Mouse (Mus musculus): ENCODE results near the gene Larp7. TPM values are rescaled to one million over a fixed set of nuclear protein-coding genes. Genes with fewer than 3 reads are reported as not detected.
A peak's percentile ranks its signal among the peaks of the same experiment; 100 is the strongest.

Gene Larp7
- polyA plus RNA-seq (2015; fragmentation: Nextera tagmentation; extraction: Ambion mirVana) = 48.9 and 50.9 TPM in 2 replicates

DNA sequence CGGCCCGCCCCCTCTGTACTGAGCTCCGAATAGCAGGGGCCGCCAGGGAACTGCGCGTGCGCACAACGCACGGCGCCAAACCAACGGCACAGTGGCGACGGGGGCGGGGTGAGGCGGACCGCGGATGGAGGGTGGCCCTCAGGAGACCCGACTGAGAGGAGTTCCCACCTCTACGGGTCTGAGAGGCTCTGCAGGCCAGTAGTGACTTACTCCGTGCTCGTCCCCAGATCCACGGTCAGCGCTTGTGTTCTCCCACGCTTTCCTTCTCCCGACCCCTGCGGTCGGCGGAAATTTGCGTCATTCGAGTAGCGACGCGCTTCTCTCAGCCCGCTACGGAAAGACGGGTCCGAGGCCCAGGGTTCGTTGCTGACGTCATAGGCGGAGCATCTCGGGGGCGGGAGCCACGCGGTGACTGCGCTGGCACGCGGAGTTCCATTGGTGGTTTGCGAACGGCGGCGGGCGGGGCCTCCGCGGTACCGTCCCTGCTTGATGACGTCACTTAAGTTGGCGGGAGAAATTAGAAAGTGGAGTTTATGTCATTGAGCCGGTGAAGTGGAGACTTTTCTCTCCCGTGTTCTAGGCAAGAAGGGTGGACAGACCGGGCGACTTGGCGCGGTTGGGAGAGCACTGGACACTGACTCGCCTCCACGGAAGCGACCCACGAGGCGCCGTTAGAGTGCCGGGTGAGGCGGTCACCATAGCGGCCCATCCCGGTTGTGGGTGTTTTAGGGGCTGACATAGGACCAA is at the start of gene Larp7, which contains the start of gene Zgrf1:
Larp7 (minus strand) TSS at position 377 of the 747 bp plus-strand sequence.
Zgrf1 (plus strand) TSS at position 517 of the 747 bp plus-strand sequence.
- ATAC-seq (ENCODE audit: insufficient number of reproducible peaks, low FRiP score, low TSS enrichment, low read depth) = peak; percentile 99
- Histone ChIP-seq H3K36me3 (peaks cover 11% of the 10 kb centered on the region; the same call in 1 of the 2 replicates), H3K9ac (peak within 1 kb of the TSS; percentile 65), H3K4me3 (peak within 1 kb of the TSS; percentile 71), H3K27me3 (no peaks in the 10 kb centered on the region), H3K27ac (peak within 1 kb of the TSS; percentile 97), H3K4me1 (peaks cover 9% of the 10 kb centered on the region; the same call in 1 of the 2 replicates), H3K4me2 (peak within 1 kb of the TSS; percentile 68), H3K9me3 (no peaks in the 10 kb centered on the region)
- under 1% methylated on average over 69 of the region's 73 CpGs for WGBS

DNA sequence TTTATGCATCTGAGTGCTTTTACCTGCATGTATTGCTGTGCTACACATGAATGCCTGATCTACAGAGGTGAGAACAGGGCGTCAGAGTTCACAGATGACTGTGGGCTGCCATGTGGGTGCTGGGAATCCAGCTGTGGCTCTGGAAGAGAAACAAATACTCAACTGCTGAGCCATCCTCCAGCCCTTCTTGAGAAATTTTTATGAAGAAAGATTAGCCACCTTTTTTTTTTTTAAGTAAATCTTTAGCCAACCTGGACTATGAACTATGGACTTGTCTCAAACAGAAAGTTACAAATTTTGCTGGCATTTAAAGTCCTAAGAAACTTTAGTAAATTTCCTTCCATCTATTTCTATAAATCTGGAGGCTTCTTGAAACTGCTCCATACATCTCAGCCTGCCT is 44.0 kb upstream of the Larp7 start:
- Histone ChIP-seq H3K9me3 (no peaks in the 10 kb centered on the region), H3K4me3 (no peak overlapping the region), H3K4me1 (no peaks in the 10 kb centered on the region), H3K36me3 (peaks cover 16% of the 10 kb centered on the region), H3K27me3 (no peaks in the 10 kb centered on the region), H3K4me2 (no peak overlapping the region), H3K9ac (no peak overlapping the region), H3K27ac (no peak overlapping the region)
- ATAC-seq (ENCODE audit: insufficient number of reproducible peaks, low FRiP score, low TSS enrichment, low read depth) = no peak
- WGBS = 83% methylated on average over 1 of the region's 1 CpGs

DNA sequence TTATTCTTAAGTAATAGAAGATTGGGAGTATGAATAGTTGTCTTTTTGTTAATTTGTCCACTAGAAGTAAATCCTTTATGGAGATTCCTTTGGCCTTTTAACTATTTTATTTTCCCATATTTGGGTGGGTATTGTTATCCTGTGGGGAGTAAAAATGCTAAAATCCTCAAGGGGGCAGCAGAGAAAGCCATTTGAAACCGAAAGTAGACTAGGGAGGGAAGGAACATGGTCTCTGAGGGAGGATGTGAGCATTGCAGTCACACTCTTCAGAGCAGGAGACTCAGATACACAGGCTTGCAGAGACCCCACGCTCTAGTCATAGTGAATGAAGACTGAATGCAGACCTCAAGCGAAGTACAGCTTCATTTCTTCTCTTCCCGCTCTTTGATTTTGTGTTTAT is 19.4 kb upstream of the Larp7 start:
- Histone ChIP-seq H3K4me3 (no peak overlapping the region), H3K9me3 (no peaks in the 10 kb centered on the region), H3K4me1 (no peaks in the 10 kb centered on the region), H3K36me3 (peaks cover 19% of the 10 kb centered on the region), H3K27me3 (no peaks in the 10 kb centered on the region), H3K27ac (no peak overlapping the region), H3K9ac (no peak overlapping the region), H3K4me2 (no peak overlapping the region)
- no peak for ATAC-seq (ENCODE audit: insufficient number of reproducible peaks, low FRiP score, low TSS enrichment, low read depth)
- WGBS = 66% methylated on average over 4 of the region's 4 CpGs

DNA sequence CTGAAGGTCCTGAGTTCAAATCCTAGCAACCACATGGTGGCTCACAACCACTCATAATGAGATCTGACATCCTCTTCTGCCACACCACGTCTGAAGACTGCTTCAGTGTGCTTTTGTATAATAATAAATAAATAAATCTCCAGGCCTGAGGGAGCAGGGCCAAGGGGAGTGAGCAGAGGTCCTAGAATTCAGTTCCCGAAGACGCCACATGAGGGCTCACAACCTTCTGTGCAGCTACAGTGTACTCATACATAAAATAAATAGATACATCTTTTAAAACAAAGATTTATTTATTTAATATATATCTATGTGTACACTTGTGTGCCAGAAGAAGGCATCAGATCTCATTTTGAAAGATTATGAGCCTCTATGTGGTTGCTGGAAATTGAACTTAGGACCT is 12.0 kb upstream of the Larp7 start:
- H3K36me3 ChIP-seq = peaks cover 32% of the 10 kb centered on the region
- no peak for ATAC-seq (ENCODE audit: insufficient number of reproducible peaks, low FRiP score, low TSS enrichment, low read depth)
- WGBS = 87% methylated on average over 3 of the region's 3 CpGs

DNA sequence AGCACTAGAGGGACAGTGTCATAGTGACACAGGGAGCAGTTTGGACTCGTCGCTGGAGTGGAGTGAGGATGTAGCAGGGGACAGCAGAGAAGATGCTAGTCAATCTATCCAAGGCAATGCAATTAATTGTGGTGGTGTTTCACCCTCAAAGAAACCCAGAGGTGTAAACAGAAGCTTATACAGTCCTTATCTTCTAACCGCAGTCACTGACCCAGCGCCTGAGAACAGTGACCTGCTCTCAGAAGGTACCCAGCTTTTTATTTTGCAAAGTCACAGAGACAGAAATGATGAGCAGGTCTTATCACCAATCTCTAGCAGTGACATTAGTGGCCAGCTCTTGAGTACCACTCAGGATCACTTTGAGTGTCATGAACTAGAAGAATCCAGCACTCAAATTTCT is 9.8 kb upstream of the Larp7 start:
- ATAC-seq (ENCODE audit: insufficient number of reproducible peaks, low FRiP score, low TSS enrichment, low read depth) = no peak
- 95% methylated on average over 4 of the region's 4 CpGs for WGBS

More for the DNA sequence above, 12.0 kb upstream of the Larp7 start:
- Histone ChIP-seq H3K9me3 (no peaks in the 10 kb centered on the region), H3K4me1 (no peaks in the 10 kb centered on the region), H3K4me3 (no peak overlapping the region), H3K4me2 (no peak overlapping the region), H3K27ac (no peak overlapping the region), H3K9ac (no peak overlapping the region), H3K27me3 (no peaks in the 10 kb centered on the region)

DNA sequence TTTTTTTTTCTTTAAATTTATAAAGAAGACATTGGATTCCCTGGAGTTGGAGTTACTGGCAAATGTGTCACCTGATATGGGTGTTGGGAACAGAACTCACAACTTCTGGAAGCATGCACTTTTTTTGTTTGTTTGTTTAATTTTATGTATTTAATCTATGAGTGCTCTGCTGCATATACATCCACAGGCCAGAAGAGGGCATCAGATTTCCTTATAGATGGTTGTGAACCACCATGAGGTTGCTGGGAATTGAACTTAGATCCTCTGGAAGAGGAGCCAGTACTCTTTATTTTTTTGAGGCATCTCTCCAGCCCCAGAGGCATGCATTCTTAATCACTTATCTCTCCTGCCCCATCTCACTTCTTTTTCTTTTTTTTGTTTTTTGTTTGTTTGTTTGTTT is 5.1 kb upstream of the Larp7 start:
- no peak for ATAC-seq (ENCODE audit: insufficient number of reproducible peaks, low FRiP score, low TSS enrichment, low read depth)
- Histone ChIP-seq H3K4me3 (no peak overlapping the region), H3K27ac (no peak overlapping the region), H3K4me2 (no peak overlapping the region), H3K9ac (no peak overlapping the region), H3K36me3 (peaks cover 31% of the 10 kb centered on the region), H3K9me3 (no peaks in the 10 kb centered on the region), H3K27me3 (no peaks in the 10 kb centered on the region), H3K4me1 (peaks cover 9% of the 10 kb centered on the region; the same call in 1 of the 2 replicates)

More for the DNA sequence above, 9.8 kb upstream of the Larp7 start:
- H3K9me3 ChIP-seq = no peaks in the 10 kb centered on the region
- no peaks in the 10 kb centered on the region for H3K27me3 ChIP-seq
- no peak overlapping the region for H3K4me2 ChIP-seq
- peaks cover 26% of the 10 kb centered on the region for H3K36me3 ChIP-seq
- no peaks in the 10 kb centered on the region for H3K4me1 ChIP-seq
- no peak overlapping the region for H3K9ac ChIP-seq
- H3K4me3 ChIP-seq = no peak overlapping the region
- H3K27ac ChIP-seq = no peak overlapping the region

DNA sequence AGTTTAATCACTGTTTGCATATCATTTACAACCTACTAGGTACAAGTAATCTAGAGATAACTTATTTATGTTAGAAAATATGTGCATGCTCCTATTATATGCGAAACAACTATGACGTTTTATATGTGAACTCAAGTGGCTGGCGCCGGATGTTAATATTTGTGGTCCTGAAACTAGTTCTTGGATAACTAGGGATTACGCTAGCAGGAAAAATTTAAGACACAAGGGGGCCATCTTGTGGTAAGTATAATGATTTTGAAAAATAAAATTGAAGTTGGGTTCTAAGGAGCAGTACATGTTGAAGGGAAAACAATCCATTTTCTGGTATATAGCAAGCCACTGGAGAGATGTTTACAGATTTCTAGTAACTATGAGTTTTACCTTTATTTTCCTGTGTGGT is 1.6 kb upstream of the Larp7 start:
- Histone ChIP-seq H3K9ac (no peak overlapping the region), H3K4me3 (peak overlapping the region; percentile 71; the same call in 1 of the 2 replicates), H3K27ac (no peak overlapping the region), H3K4me1 (peaks cover 9% of the 10 kb centered on the region; the same call in 1 of the 2 replicates), H3K36me3 (peaks cover 13% of the 10 kb centered on the region; the same call in 1 of the 2 replicates), H3K27me3 (no peaks in the 10 kb centered on the region), H3K4me2 (peak overlapping the region; percentile 68; the same call in 1 of the 2 replicates), H3K9me3 (no peaks in the 10 kb centered on the region)
- ATAC-seq (ENCODE audit: insufficient number of reproducible peaks, low FRiP score, low TSS enrichment, low read depth) = no peak
- WGBS = 51% methylated on average over 5 of the region's 5 CpGs

DNA sequence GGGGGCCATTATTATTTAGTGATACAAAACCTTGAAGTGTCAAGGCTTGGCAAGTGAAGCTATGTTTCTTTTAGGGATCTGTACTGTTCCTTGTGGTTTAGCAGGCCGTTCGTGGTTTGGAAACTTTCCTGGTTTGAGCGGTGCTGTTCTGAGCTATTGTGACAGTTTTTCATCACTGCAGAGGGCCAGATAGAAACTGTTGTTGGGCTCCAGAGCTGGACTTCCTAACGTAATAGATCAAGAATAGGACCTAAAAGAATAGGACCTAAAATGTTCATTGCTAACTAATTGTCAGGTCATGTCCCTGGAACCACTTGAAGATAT is 533 bp upstream of the Larp7 start:
- Histone ChIP-seq H3K4me2 (peak overlapping the region; percentile 68), H3K27me3 (no peaks in the 10 kb centered on the region), H3K36me3 (peaks cover 11% of the 10 kb centered on the region; the same call in 1 of the 2 replicates), H3K9ac (peak overlapping the region; percentile 37), H3K4me3 (peak overlapping the region; percentile 71), H3K9me3 (no peaks in the 10 kb centered on the region), H3K4me1 (peaks cover 9% of the 10 kb centered on the region; the same call in 1 of the 2 replicates), H3K27ac (peak overlapping the region; percentile 38)
- under 1% methylated on average over 4 of the region's 4 CpGs for WGBS
- ATAC-seq (ENCODE audit: insufficient number of reproducible peaks, low FRiP score, low TSS enrichment, low read depth) = no peak

DNA sequence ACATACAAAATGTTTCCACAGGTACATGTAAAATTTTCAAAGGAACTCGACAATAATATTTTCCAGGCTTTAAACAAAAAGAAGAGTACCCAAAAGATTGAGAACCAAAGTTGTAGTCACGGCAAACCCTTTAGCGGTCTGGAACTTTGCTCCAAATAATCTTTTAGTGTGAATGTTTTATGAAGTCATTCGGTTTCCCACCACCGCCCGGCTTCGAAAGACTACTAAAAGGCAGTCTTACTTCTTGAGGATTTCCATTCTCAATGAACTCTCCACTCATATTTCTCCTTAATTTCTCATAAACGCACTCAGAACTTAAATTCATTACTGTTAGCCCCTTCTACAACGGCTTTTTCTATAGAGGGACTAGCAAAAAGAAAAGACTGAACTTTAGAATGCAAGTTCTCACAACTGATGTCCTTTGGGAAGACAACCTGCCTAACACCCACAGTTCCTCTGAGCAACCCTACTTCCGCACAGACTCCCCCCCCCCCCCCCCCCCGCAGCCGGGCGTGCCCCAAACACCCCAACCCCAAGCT is 646 bp downstream of the Larp7 start:
- H3K27ac ChIP-seq = peak overlapping the region; percentile 97
- WGBS = 4% methylated on average over 10 of the region's 13 CpGs
- peak overlapping the region; percentile 35; the same call in 1 of the 2 replicates for H3K9ac ChIP-seq
- H3K27me3 ChIP-seq = no peaks in the 10 kb centered on the region
- H3K9me3 ChIP-seq = no peaks in the 10 kb centered on the region
- H3K4me1 ChIP-seq = peaks cover 9% of the 10 kb centered on the region; the same call in 1 of the 2 replicates
- ATAC-seq (ENCODE audit: insufficient number of reproducible peaks, low FRiP score, low TSS enrichment, low read depth) = no peak
- H3K4me3 ChIP-seq = peak overlapping the region; percentile 71
- H3K4me2 ChIP-seq = peak overlapping the region; percentile 47
- H3K36me3 ChIP-seq = peaks cover 8% of the 10 kb centered on the region; the same call in 1 of the 2 replicates

DNA sequence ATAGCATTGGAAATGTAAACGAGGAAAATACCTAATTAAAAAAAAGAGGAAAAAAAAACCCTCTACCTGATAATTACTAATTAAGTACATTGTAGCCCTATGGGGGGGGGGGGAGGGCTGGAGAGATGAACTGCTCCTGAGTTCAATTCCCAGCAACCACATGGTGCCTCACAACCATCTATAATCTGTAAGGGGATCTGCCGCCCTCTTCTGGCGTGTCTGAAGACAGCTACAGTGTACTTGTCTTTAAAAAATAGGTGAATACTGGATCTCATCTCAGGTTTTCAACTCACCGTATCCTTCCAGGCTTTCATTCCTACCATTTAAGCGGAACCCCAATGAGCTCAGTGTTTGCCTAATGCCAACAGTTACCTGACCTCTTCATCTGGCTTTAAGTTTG is 5.3 kb downstream of the Larp7 start:
- Histone ChIP-seq H3K27me3 (no peaks in the 10 kb centered on the region), H3K9ac (no peak overlapping the region), H3K27ac (no peak overlapping the region), H3K4me2 (no peak overlapping the region), H3K9me3 (no peaks in the 10 kb centered on the region), H3K36me3 (peaks cover 24% of the 10 kb centered on the region), H3K4me3 (no peak overlapping the region), H3K4me1 (no peaks in the 10 kb centered on the region)
- WGBS = 42% methylated on average over 5 of the region's 5 CpGs
- ATAC-seq (ENCODE audit: insufficient number of reproducible peaks, low FRiP score, low TSS enrichment, low read depth) = no peak

DNA sequence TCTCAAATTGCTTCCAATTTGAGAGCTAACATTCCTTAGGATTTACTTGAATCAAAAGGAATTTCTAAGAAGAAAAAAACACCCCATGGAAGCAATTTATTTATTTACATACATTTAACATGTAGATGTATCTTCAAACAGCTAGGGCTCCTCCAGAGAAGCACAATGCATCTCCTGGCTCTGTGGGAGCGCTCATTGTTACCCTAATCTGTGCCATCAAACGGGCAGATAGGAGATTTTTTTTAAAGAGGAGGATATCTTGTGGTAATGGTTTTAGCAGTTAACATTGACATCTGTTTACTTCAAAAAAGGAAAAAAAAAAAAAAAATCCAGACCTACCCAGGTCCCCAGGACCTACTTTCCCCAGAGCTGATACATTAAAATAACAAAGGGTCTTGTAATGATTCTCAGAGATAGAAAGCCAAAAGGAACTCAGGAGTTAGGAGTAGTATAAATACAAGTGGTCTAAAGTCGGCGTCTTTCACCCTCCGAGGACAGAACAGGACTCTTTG is 8.5 kb downstream of the Larp7 start:
- ATAC-seq (ENCODE audit: insufficient number of reproducible peaks, low FRiP score, low TSS enrichment, low read depth) = no peak
- peaks cover 30% of the 10 kb centered on the region for H3K36me3 ChIP-seq

DNA sequence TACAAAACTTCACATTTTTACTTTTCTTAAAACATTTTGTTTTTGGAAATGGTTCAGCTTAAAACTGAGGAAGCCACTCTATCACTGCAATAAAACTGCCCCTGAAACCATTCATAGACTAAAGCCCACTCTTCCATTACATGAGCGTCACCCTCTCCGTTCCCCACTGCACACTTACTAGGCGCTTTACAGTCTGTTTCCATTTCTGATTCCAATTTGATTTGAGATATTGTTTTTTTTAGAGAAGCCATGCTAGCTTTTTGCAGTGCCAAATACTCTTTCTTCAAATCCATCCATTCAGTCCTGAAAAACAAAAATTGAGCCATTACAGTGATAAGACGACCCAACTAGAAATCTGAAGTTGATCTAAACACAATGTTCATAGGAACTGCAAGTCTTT is 9.2 kb downstream of the Larp7 start:
- ATAC-seq (ENCODE audit: insufficient number of reproducible peaks, low FRiP score, low TSS enrichment, low read depth) = no peak
- H3K4me1 ChIP-seq = no peaks in the 10 kb centered on the region
- 87% methylated on average over 4 of the region's 4 CpGs for WGBS
- H3K4me3 ChIP-seq = no peak overlapping the region
- H3K9ac ChIP-seq = no peak overlapping the region
- no peaks in the 10 kb centered on the region for H3K27me3 ChIP-seq
- H3K27ac ChIP-seq = no peak overlapping the region
- no peaks in the 10 kb centered on the region for H3K9me3 ChIP-seq
- H3K4me2 ChIP-seq = no peak overlapping the region
- H3K36me3 ChIP-seq = peaks cover 32% of the 10 kb centered on the region

More for the DNA sequence above, 8.5 kb downstream of the Larp7 start:
- Histone ChIP-seq H3K27ac (no peak overlapping the region), H3K9me3 (no peaks in the 10 kb centered on the region), H3K4me2 (no peak overlapping the region), H3K9ac (no peak overlapping the region), H3K27me3 (no peaks in the 10 kb centered on the region), H3K4me3 (no peak overlapping the region), H3K4me1 (no peaks in the 10 kb centered on the region)
- 35% methylated on average over 5 of the region's 5 CpGs for WGBS
